25 mouse cellular contexts compared by ENCODE assay signal in genomic region chr5:149147386-149148000, GRCm38 (mm10). TPM values are rescaled to one million over a fixed set of nuclear protein-coding genes. Genes with fewer than 3 reads are reported as not detected.
DNase-seq lines count a peak whose midpoint lies in the region; ATAC-seq and TF ChIP-seq lines count a peak whose summit lies in the region.
"Had no signal": no experiment of that assay in that cellular context is flagged by ENCODE, and none has a peak within 500 bp of the region (broad histone marks: within the 10 kb centered on the region; RNA-seq: fewer than 3 reads in every experiment).

No protein-coding gene starts in this region.

- no peak overlapping the region for H3K4me2 ChIP-seq in liver, embryonic 11.5 days
- H3K4me2 ChIP-seq: embryonic facial prominence, embryonic 15.5 days; forebrain, embryonic 15.5 days; heart, embryonic 11.5 days; heart, embryonic 15.5 days; hindbrain, embryonic 13.5 days had no signal

- H3K27me3 ChIP-seq in liver, embryonic 11.5 days (replicated peaks; ENCODE audit: control insufficient read depth, insufficient read depth, low read length): no peaks in the 10 kb centered on the region
- H3K27me3 ChIP-seq: CH12.LX; embryonic facial prominence, embryonic 15.5 days; forebrain, embryonic 15.5 days; heart, embryonic 15.5 days; hindbrain, embryonic 13.5 days had no signal

- no peak overlapping the region for H3K9ac ChIP-seq in liver, embryonic 11.5 days (ENCODE audit: low read depth, low read length)
- H3K9ac ChIP-seq: embryonic facial prominence, embryonic 15.5 days; forebrain, embryonic 15.5 days; heart, embryonic 15.5 days; hindbrain, embryonic 13.5 days had no signal

- peak; percentile 63; the same call in 1 of the 2 replicates for ATAC-seq in liver, embryonic 11.5 days (replicated peaks; ENCODE audit: low FRiP score)
- ATAC-seq in megakaryocyte progenitor cell, adult 5-6 weeks (replicated peaks; ENCODE audit: poor library complexity): peak; percentile 61
- ATAC-seq in inflammation-experienced regulatory T-cells, adult 6 months: no peak
- ATAC-seq: forebrain, embryonic 15.5 days; hindbrain, postnatal 0 days had no signal

- 43% methylated on average over 8 of the region's 8 CpGs for WGBS in liver, embryonic 11.5 days

- H3K4me1 ChIP-seq in liver, embryonic 11.5 days (replicated peaks; ENCODE audit: control insufficient read depth, insufficient read depth, low read length): 0 out of 2 replicates have a peak, but pooled peaks cover 4% of the 10 kb centered on the region
- H3K4me1 ChIP-seq: forebrain, embryonic 15.5 days; heart, embryonic 15.5 days; hindbrain, embryonic 13.5 days had no signal

- no peak for TF ChIP-seq CTCF in gastrocnemius, adult 2 months (IDR thresholded peaks at IDR 0.05)

- no peak overlapping the region for H3K4me3 ChIP-seq in liver, embryonic 11.5 days (ENCODE audit: low read depth, low read length)
- H3K4me3 ChIP-seq in gastrocnemius, adult 2 months: no peak overlapping the region
- H3K4me3 ChIP-seq: embryonic facial prominence, embryonic 15.5 days; erythroblast, embryonic 14.5 days; forebrain, embryonic 10.5 days; forebrain, embryonic 15.5 days; heart, embryonic 15.5 days; hindbrain, embryonic 13.5 days had no signal

- no peaks in the 10 kb centered on the region for H3K9me3 ChIP-seq in liver, embryonic 11.5 days (ENCODE audit: control insufficient read depth, low read length)
- H3K9me3 ChIP-seq: embryonic facial prominence, embryonic 15.5 days; forebrain, embryonic 15.5 days; heart, embryonic 15.5 days; hindbrain, embryonic 13.5 days had no signal

- H3K27ac ChIP-seq in liver, embryonic 11.5 days (ENCODE audit: low read depth, low read length): 0 out of 2 replicates have a peak overlapping the region, but pooled peaks have one; percentile 23
- no peak overlapping the region for H3K27ac ChIP-seq in gastrocnemius, adult 2 months
- H3K27ac ChIP-seq: embryonic facial prominence, embryonic 15.5 days; forebrain, embryonic 10.5 days; forebrain, embryonic 15.5 days; heart, embryonic 15.5 days; hindbrain, embryonic 13.5 days; hindbrain, postnatal 0 days had no signal

- H3K36me3 ChIP-seq in liver, embryonic 11.5 days (ENCODE audit: control insufficient read depth, insufficient read depth, low read length): no peaks in the 10 kb centered on the region
- H3K36me3 ChIP-seq: embryonic facial prominence, embryonic 15.5 days; forebrain, embryonic 10.5 days; forebrain, embryonic 15.5 days; heart, embryonic 15.5 days; hindbrain, embryonic 13.5 days had no signal

- no peak for DNase-seq in liver, embryonic 11.5 days (ENCODE audit: low spot score)
- DNase-seq in liver (no peak), ZHBTc4 (ENCODE audit: low read depth, low spot score) (peak; percentile 64)
- DNase-seq in thymus, postnatal 0 days (ENCODE audit: low spot score): peak; percentile 30
- no peak for DNase-seq in thymus, postnatal 36 days
- no peak for DNase-seq in gastrocnemius, adult 2 months
- DNase-seq: adrenal gland, adult 8-10 months; adrenal gland, postnatal 36 days; cerebellum, adult 2 months; cerebellum, postnatal 10 days; embryo, embryonic 11 days; gastrocnemius, postnatal 25 days; heart, adult 18-20 months; heart, postnatal 14 days had no signal

- intact Hi-C loops in gastrocnemius, adult 2 months (cut with DNase I): no loop called here

RNA-seq across cellular contexts. Expression of gene Uspl1, which starts 36.7 kb away (rescaled TPM):
- polyA plus RNA-seq in liver, embryonic 11.5 days (2014; fragmentation: Nextera tagmentation; extraction: Ambion mirVana): 53.2 and 62.3 TPM in 2 replicates
- polyA plus RNA-seq in thymus, postnatal 0 days (2015; fragmentation: Nextera tagmentation; extraction: Ambion mirVana): 77.0 and 78.9 TPM in 2 replicates
- 29.8 and 39.2 TPM in 2 replicates for total RNA-seq in megakaryocyte progenitor cell, adult 5-6 weeks (2015)
- 36.5 and 40.8 TPM in 2 replicates for total RNA-seq in megakaryocyte progenitor cell, adult 5-6 weeks (2017)
- 10 to 100 TPM; 33.6 to 38.3 (median 34.7) TPM for polyA plus RNA-seq in inflammation-experienced regulatory T-cells, adult 6 months (2017; shearing (Covaris generic))
- total RNA-seq in gastrocnemius, adult 2 months (2021): 10 to 100 TPM; 29.8 to 32.6 TPM

RNA-seq across cellular contexts. Expression of gene Hmgb1, which starts 36.8 kb away (rescaled TPM):
- polyA plus RNA-seq in liver, embryonic 11.5 days (2014; fragmentation: Nextera tagmentation; extraction: Ambion mirVana): 1,278 and 1,318 TPM in 2 replicates
- polyA plus RNA-seq in thymus, postnatal 0 days (2015; fragmentation: Nextera tagmentation; extraction: Ambion mirVana): 2,611 and 2,714 TPM in 2 replicates
- 1,237 and 1,239 TPM in 2 replicates for total RNA-seq in megakaryocyte progenitor cell, adult 5-6 weeks (2015)
- 1,041 and 1,075 TPM in 2 replicates for total RNA-seq in megakaryocyte progenitor cell, adult 5-6 weeks (2017)
- polyA plus RNA-seq in inflammation-experienced regulatory T-cells, adult 6 months (2017; shearing (Covaris generic)): 1,000 to 10,000 TPM in 1 of 3 experiments, 100 to 1,000 TPM in 2; 359 to 1,026 (median 583) TPM
- total RNA-seq in gastrocnemius, adult 2 months (2021): 100 to 1,000 TPM in 1 of 2 experiments, 10 to 100 TPM in 1; 99.8 to 112 TPM

Comparison
In these comparisons a context has a peak if more than half of its experiments do, and no peak if none do; other contexts are left out.
1. DNase-seq: peak in thymus, postnatal 0 days (single experiment) and ZHBTc4 (single experiment); none in liver, embryonic 11.5 days (single experiment), liver (single experiment), thymus, postnatal 36 days (0 of 2) and gastrocnemius, adult 2 months (single experiment).